ENCODE assay signal across 11 mouse cellular contexts in the genomic region with DNA sequence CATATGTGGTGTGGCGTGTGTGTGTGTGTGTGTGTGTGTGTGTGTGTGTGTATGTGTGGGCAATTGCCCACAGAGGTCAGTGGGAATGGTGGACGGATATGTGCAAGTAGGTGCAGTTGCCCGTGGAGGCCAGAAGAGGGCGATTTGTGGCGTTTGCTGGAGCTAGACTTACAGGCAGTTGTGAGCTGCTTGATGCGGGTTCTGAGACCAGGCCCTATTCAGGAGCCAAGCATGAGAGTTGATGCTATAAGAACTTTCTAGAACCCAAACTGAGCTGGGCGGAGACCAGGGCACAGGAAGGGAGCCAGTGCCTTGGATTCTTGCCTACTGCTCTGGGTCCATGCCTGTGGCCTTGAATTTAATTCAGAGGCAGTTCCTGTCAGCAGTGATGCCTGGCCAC. TPM values are rescaled to one million over a fixed set of nuclear protein-coding genes. Genes with fewer than 3 reads are reported as not detected.
DNase-seq lines count a peak whose midpoint lies in the region; ATAC-seq and TF ChIP-seq lines count a peak whose summit lies in the region.
"Had no signal": no experiment of that assay in that cellular context is flagged by ENCODE, and none has a peak within 500 bp of the region (broad histone marks: within the 10 kb centered on the region; RNA-seq: fewer than 3 reads in every experiment).

No protein-coding gene starts in this region.

- 86% methylated on average over 7 of the region's 7 CpGs for WGBS in forebrain, postnatal 0 days
- 82% methylated on average over 7 of the region's 7 CpGs for WGBS in forebrain, embryonic 16.5 days
- WGBS in midbrain, postnatal 0 days: 76% methylated on average over 7 of the region's 7 CpGs
- 82% methylated on average over 7 of the region's 7 CpGs for WGBS in midbrain, embryonic 15.5 days
- 79% methylated on average over 7 of the region's 7 CpGs for WGBS in stomach, postnatal 0 days

- ATAC-seq in forebrain, postnatal 0 days: no peak
- no peak for ATAC-seq in forebrain, embryonic 16.5 days
- ATAC-seq in midbrain, postnatal 0 days (ENCODE audit: low FRiP score): no peak
- no peak for ATAC-seq in midbrain, embryonic 15.5 days (replicated peaks)
- ATAC-seq in stomach, postnatal 0 days (ENCODE audit: low FRiP score, low TSS enrichment): no peak
- ATAC-seq: inflammation-experienced regulatory T-cells, adult 6 months had no signal

- H3K9me3 ChIP-seq in forebrain, postnatal 0 days (ENCODE audit: low read length): no peaks in the 10 kb centered on the region
- no peaks in the 10 kb centered on the region for H3K9me3 ChIP-seq in forebrain, embryonic 16.5 days (ENCODE audit: control insufficient read depth, low read length)
- no peaks in the 10 kb centered on the region for H3K9me3 ChIP-seq in midbrain, postnatal 0 days (ENCODE audit: low read length)
- no peaks in the 10 kb centered on the region for H3K9me3 ChIP-seq in midbrain, embryonic 15.5 days
- H3K9me3 ChIP-seq in stomach, postnatal 0 days (ENCODE audit: control insufficient read depth, low read length): no peaks in the 10 kb centered on the region
- H3K9me3 ChIP-seq: forebrain, embryonic 10.5 days had no signal

- peak; percentile 46 for TF ChIP-seq CTCF in forebrain, postnatal 0 days (IDR thresholded peaks at IDR 0.05; ENCODE audit: low read depth)
- TF ChIP-seq CTCF in midbrain, postnatal 0 days (IDR thresholded peaks at IDR 0.05): peak; percentile 56
- peak; percentile 22; the same call in 1 of the 2 replicates for TF ChIP-seq CTCF in bone marrow macrophage, adult 2 months (IDR thresholded peaks at IDR 0.05; ENCODE audit: low read depth, low read length)
- peak; percentile 60 for TF ChIP-seq CTCF in stomach, postnatal 0 days (IDR thresholded peaks at IDR 0.05; ENCODE audit: low read depth)

- no peaks in the 10 kb centered on the region for H3K36me3 ChIP-seq in forebrain, postnatal 0 days (ENCODE audit: insufficient read depth)
- H3K36me3 ChIP-seq in forebrain, embryonic 16.5 days (ENCODE audit: control insufficient read depth, insufficient read depth): no peaks in the 10 kb centered on the region
- no peaks in the 10 kb centered on the region for H3K36me3 ChIP-seq in midbrain, postnatal 0 days (ENCODE audit: insufficient read depth, low read length)
- no peaks in the 10 kb centered on the region for H3K36me3 ChIP-seq in midbrain, embryonic 15.5 days (replicated peaks)
- no peaks in the 10 kb centered on the region for H3K36me3 ChIP-seq in stomach, postnatal 0 days (ENCODE audit: control insufficient read depth, insufficient read depth, low read length)
- H3K36me3 ChIP-seq: forebrain, embryonic 10.5 days; midbrain, embryonic 12.5 days had no signal

- TF ChIP-seq EP300 in stomach, postnatal 0 days (optimal IDR thresholded peaks at IDR 0.05): no peak

- H3K9ac ChIP-seq in forebrain, postnatal 0 days: no peak overlapping the region
- no peak overlapping the region for H3K9ac ChIP-seq in forebrain, embryonic 16.5 days (replicated peaks; ENCODE audit: low read depth, low read length)
- H3K9ac ChIP-seq in midbrain, postnatal 0 days (replicated peaks; ENCODE audit: low read length, poor library complexity, severe bottlenecking): no peak overlapping the region
- H3K9ac ChIP-seq in midbrain, embryonic 15.5 days: no peak overlapping the region
- no peak overlapping the region for H3K9ac ChIP-seq in stomach, postnatal 0 days (ENCODE audit: low read length)
- H3K9ac ChIP-seq: midbrain, embryonic 12.5 days had no signal

- no peak for DNase-seq in forebrain, postnatal 0 days
- DNase-seq in midbrain, postnatal 0 days (ENCODE audit: low spot score): peak; percentile 24
- no peak for DNase-seq in stomach, postnatal 0 days (ENCODE audit: low spot score)
- no peak for DNase-seq in frontal cortex, adult 2 months (ENCODE audit: extremely low spot score in 1 of 2, low spot score in 1 of 2)
- no peak for DNase-seq in spleen, postnatal 4 days (ENCODE audit: low spot score in 2 of 2)

- no peaks in the 10 kb centered on the region for H3K27me3 ChIP-seq in forebrain, postnatal 0 days (ENCODE audit: insufficient read depth, low read length)
- peaks cover 5% of the 10 kb centered on the region for H3K27me3 ChIP-seq in forebrain, embryonic 16.5 days (replicated peaks; ENCODE audit: control insufficient read depth, insufficient read depth, low read length)
- no peaks in the 10 kb centered on the region for H3K27me3 ChIP-seq in midbrain, postnatal 0 days (ENCODE audit: insufficient read depth, low read length)
- no peaks in the 10 kb centered on the region for H3K27me3 ChIP-seq in midbrain, embryonic 15.5 days (replicated peaks)
- no peaks in the 10 kb centered on the region for H3K27me3 ChIP-seq in stomach, postnatal 0 days (ENCODE audit: control insufficient read depth, insufficient read depth, low read length)

- H3K4me1 ChIP-seq in forebrain, postnatal 0 days (ENCODE audit: insufficient read depth): no peaks in the 10 kb centered on the region
- peaks cover 5% of the 10 kb centered on the region; the same call in 1 of the 2 replicates for H3K4me1 ChIP-seq in forebrain, embryonic 16.5 days (replicated peaks; ENCODE audit: control insufficient read depth, insufficient read depth, low read length)
- no peaks in the 10 kb centered on the region for H3K4me1 ChIP-seq in midbrain, postnatal 0 days (ENCODE audit: insufficient read depth, low read length)
- H3K4me1 ChIP-seq in midbrain, embryonic 15.5 days: peaks cover 11% of the 10 kb centered on the region
- H3K4me1 ChIP-seq in bone marrow macrophage, adult 2 months (ENCODE audit: control insufficient read depth, insufficient read depth, low read length): no peaks in the 10 kb centered on the region
- no peaks in the 10 kb centered on the region for H3K4me1 ChIP-seq in stomach, postnatal 0 days (replicated peaks; ENCODE audit: control insufficient read depth, insufficient read depth)

- no peak overlapping the region for H3K4me3 ChIP-seq in forebrain, postnatal 0 days (ENCODE audit: low read depth, low read length)
- H3K4me3 ChIP-seq in forebrain, embryonic 16.5 days (replicated peaks; ENCODE audit: low read length): no peak overlapping the region
- no peak overlapping the region for H3K4me3 ChIP-seq in midbrain, postnatal 0 days (ENCODE audit: low read depth, low read length)
- H3K4me3 ChIP-seq in midbrain, embryonic 15.5 days: no peak overlapping the region
- H3K4me3 ChIP-seq in bone marrow macrophage, adult 2 months (ENCODE audit: insufficient read depth, low read length): no peak overlapping the region
- no peak overlapping the region for H3K4me3 ChIP-seq in stomach, postnatal 0 days (ENCODE audit: low read depth, low read length)
- H3K4me3 ChIP-seq: forebrain, embryonic 10.5 days; midbrain, embryonic 12.5 days had no signal

- no peak overlapping the region for H3K27ac ChIP-seq in forebrain, postnatal 0 days (ENCODE audit: low read depth, low read length)
- no peak overlapping the region for H3K27ac ChIP-seq in forebrain, embryonic 16.5 days (ENCODE audit: low read length)
- no peak overlapping the region for H3K27ac ChIP-seq in midbrain, postnatal 0 days (ENCODE audit: low read depth, low read length)
- no peak overlapping the region for H3K27ac ChIP-seq in midbrain, embryonic 15.5 days
- no peak overlapping the region for H3K27ac ChIP-seq in bone marrow macrophage, adult 2 months (ENCODE audit: insufficient read depth, low read depth, low read length)
- no peak overlapping the region for H3K27ac ChIP-seq in stomach, postnatal 0 days (replicated peaks)
- H3K27ac ChIP-seq: forebrain, embryonic 10.5 days; midbrain, embryonic 12.5 days had no signal

- no peak for TF ChIP-seq POLR2A in bone marrow macrophage, adult 2 months (IDR thresholded peaks at IDR 0.05; ENCODE audit: borderline replicate concordance, low read depth, low read length)

- H3K4me2 ChIP-seq in forebrain, postnatal 0 days (ENCODE audit: low read depth): no peak overlapping the region
- H3K4me2 ChIP-seq in forebrain, embryonic 16.5 days (ENCODE audit: low read length): no peak overlapping the region
- no peak overlapping the region for H3K4me2 ChIP-seq in midbrain, postnatal 0 days (ENCODE audit: low read depth, low read length, poor library complexity, severe bottlenecking)
- H3K4me2 ChIP-seq in midbrain, embryonic 15.5 days: no peak overlapping the region
- H3K4me2 ChIP-seq in stomach, postnatal 0 days (replicated peaks; ENCODE audit: low read depth): no peak overlapping the region
- H3K4me2 ChIP-seq: midbrain, embryonic 12.5 days had no signal

RNA-seq across cellular contexts. Expression of a gene that starts 12.8 kb away (rescaled TPM):
- total RNA-seq in forebrain, postnatal 0 days (2014; rRNA removed): 30.5 and 37.2 TPM in 2 replicates
- 38.9 and 43.9 TPM in 2 replicates for polyA plus RNA-seq in forebrain, postnatal 0 days (2015; fragmentation: Nextera tagmentation; extraction: Ambion mirVana)
- polyA plus RNA-seq in forebrain, embryonic 16.5 days (2015; fragmentation: Nextera tagmentation; extraction: Ambion mirVana): 19.3 and 25.8 TPM in 2 replicates
- total RNA-seq in midbrain, postnatal 0 days (2014; rRNA removed): 49.1 and 51.1 TPM in 2 replicates
- 54.8 and 58.4 TPM in 2 replicates for polyA plus RNA-seq in midbrain, postnatal 0 days (2015; fragmentation: Nextera tagmentation; extraction: Ambion mirVana)
- 36.3 and 38.0 TPM in 2 replicates for polyA plus RNA-seq in midbrain, embryonic 15.5 days (2015; fragmentation: Nextera tagmentation; extraction: Ambion mirVana)
- 0.21 TPM in 1 of 2 replicates, not detected in the other for polyA plus RNA-seq in bone marrow macrophage, adult 2 months (2012; ENCODE audit: insufficient read depth, insufficient read length, missing spikeins)
- polyA plus RNA-seq in stomach, postnatal 0 days (2015; fragmentation: Nextera tagmentation; extraction: Ambion mirVana): 0.63 and 0.64 TPM in 2 replicates
- polyA plus RNA-seq in frontal cortex, adult 2 months (2012; rRNA removed): 32.3 and 34.6 TPM in 2 replicates

Comparison
In these comparisons a context has a peak if more than half of its experiments do, and no peak if none do; other contexts are left out.
1. RNA of a gene that starts 12.8 kb away (polyA plus RNA-seq): 54.8 to 58.4 TPM in midbrain, postnatal 0 days, 38.9 to 43.9 TPM in forebrain, postnatal 0 days, 36.3 to 38.0 TPM in midbrain, embryonic 15.5 days, 32.3 to 34.6 TPM in frontal cortex, adult 2 months and 19.3 to 25.8 TPM in forebrain, embryonic 16.5 days; 0.63 to 0.64 TPM in stomach, postnatal 0 days and 0.21 TPM in bone marrow macrophage, adult 2 months; every median in the first group is over 10 times any median in the second.
2. Peak in every context shown above with its lines, with median percentiles within 50 percentile points of each other: CTCF ChIP-seq.